Mouse (Mus musculus): ENCODE measurements around the gene Abca4. TPM values are rescaled to one million over a fixed set of nuclear protein-coding genes. Genes with fewer than 3 reads are reported as not detected.
A peak's percentile ranks its signal among the peaks of the same experiment; 100 is the strongest.
"Not testable (repeated sequence)": the region's sequence is repeated elsewhere in the genome, so short reads cannot be mapped to it uniquely, and the experiment has no call there.

Abca4 gene
- total RNA-seq, 1 experiment from 2014 or later, result 2.0 TPM

DNA sequence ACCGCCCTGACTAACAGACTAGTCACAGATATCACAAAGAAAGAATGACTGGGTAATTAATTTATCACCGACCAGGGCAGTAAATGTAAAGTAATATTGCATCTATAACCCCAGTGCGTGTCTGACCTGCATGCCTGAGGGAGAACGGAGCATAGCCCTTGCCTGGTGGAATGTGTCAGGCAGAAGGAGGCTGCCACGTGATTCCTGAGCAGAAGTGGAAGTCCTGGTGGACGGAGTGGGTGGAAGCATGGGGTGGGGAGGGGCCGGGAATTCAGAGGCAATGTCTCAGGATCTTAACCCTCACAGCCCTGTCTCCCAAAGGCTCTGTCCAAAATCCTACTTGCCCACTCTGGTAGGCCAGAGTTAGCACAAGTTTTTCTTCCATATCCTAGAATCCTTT is 3.2 kb downstream of the Abca4 start:
- ATAC-seq (replicated peaks in 1 of 2; ENCODE audit: insufficient read depth in 1 of 2, low FRiP score in 2 of 2, low TSS enrichment in 1 of 2, low read depth in 1 of 2, poor library complexity in 2 of 2, severe bottlenecking in 2 of 2), result no peak

DNA sequence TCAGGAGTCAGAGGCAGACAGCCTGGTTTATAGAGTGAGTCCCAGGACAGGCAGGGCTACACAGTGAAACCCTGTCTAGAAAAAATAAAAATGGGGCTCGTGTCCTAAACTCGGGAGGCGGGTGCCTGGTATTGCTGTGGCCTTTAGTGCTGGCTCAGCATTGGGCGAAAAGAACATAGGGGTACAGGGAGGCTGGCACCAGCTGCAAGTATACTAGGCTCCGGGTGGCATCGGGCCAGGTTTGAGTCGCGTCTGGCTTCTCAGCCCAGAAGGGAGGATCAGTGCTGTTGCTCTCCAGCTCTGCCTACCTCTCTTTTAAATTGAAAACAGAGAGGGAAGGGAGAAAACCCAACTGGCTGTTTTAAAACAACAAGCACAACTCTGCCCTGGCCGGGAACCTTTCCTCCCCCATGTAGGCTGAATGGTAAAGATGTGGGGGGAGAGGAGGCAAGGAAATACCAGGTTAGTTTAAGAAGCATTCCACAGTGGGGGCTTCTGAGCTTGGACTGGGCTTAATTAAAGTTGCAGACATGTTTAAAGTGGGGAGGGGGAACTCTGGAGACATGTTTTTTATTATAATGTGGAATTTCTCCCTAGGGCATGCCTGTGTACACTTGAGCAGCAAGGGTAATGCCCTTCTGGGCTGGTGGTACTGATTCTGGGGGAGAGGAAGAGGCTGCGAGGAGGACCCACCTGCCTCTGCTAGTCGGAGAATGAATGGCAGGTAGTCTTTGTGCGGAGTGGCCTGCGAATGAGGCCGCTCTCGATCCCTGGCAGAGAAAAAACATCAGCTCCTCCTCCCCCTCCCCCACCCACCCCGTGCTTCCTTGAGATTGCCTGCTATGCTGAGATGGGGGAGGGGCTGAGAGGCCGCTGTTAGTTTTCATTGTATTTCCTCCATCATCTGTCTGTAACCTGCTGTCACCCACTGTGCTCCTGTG is 3.9 kb downstream of the Abca4 start:
- no peak for ATAC-seq (replicated peaks in 1 of 2; ENCODE audit: insufficient read depth in 1 of 2, low FRiP score in 2 of 2, low TSS enrichment in 1 of 2, low read depth in 1 of 2, poor library complexity in 2 of 2, severe bottlenecking in 2 of 2)

GRCm38 (mm10) chr3:122049158-122049557 is 4.9 kb downstream of the Abca4 start:
- no peak for ATAC-seq (replicated peaks in 1 of 2; ENCODE audit: insufficient read depth in 1 of 2, low FRiP score in 2 of 2, low TSS enrichment in 1 of 2, low read depth in 1 of 2, poor library complexity in 2 of 2, severe bottlenecking in 2 of 2)

DNA sequence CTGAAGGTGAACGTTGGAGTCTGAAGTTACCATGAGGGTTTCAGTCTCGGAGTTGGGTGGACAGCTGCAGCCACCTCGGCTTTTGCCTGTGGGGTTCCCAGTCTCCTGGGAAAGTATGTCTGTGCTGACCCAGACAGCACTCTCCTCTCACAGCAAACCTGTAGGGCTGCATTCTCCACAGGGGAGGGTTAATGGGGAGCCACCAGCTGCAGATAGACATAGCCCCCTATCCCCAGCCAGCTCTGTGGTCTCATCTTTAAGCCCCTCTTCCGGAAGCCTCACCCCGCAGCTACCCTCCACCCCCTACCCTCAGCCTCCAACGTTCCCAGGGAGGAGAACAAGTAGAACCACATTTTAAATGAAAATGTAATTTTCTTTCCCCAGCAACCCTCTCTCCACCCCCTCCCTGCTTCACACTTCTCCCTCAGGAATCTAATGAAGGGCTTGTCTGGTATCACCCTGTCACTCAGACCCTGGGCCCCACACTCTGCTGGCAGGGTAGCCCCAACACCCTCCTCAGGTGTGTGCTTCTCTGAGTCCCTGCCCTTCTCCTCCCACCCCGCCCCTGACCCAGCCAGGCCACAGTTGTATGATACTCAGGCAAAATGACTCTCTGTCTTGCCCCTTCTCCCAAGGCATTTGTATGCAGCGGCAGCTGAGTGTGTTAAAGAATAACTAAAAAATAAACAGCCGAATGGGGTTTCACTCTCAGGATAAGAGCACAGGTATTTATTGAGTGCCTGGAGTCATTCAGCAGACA is 14.4 kb downstream of the Abca4 start:
- no peak for ATAC-seq (replicated peaks in 1 of 2; ENCODE audit: insufficient read depth in 1 of 2, low FRiP score in 2 of 2, low TSS enrichment in 1 of 2, low read depth in 1 of 2, poor library complexity in 2 of 2, severe bottlenecking in 2 of 2)

DNA sequence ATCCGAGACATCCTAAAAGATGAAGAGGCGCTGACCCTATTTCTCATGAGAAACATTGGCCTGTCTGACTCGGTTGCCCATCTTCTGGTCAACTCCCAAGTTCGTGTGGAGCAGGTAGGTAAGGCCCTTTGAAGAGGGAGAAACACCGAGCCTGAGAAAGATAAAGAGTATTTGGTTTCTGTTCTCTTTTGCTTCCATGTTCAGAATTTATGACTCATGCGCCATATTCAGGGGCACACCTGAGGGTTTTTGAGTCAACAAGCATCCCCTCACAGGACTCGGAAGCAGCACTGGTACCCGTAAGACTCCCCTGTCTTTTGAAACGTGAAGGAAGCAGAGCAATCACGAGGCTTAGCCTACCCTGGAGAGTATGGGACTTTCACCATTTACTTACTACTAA is 18.3 kb downstream of the Abca4 start:
- ATAC-seq (replicated peaks in 1 of 2; ENCODE audit: insufficient read depth in 1 of 2, low FRiP score in 2 of 2, low TSS enrichment in 1 of 2, low read depth in 1 of 2, poor library complexity in 2 of 2, severe bottlenecking in 2 of 2), result no peak

DNA sequence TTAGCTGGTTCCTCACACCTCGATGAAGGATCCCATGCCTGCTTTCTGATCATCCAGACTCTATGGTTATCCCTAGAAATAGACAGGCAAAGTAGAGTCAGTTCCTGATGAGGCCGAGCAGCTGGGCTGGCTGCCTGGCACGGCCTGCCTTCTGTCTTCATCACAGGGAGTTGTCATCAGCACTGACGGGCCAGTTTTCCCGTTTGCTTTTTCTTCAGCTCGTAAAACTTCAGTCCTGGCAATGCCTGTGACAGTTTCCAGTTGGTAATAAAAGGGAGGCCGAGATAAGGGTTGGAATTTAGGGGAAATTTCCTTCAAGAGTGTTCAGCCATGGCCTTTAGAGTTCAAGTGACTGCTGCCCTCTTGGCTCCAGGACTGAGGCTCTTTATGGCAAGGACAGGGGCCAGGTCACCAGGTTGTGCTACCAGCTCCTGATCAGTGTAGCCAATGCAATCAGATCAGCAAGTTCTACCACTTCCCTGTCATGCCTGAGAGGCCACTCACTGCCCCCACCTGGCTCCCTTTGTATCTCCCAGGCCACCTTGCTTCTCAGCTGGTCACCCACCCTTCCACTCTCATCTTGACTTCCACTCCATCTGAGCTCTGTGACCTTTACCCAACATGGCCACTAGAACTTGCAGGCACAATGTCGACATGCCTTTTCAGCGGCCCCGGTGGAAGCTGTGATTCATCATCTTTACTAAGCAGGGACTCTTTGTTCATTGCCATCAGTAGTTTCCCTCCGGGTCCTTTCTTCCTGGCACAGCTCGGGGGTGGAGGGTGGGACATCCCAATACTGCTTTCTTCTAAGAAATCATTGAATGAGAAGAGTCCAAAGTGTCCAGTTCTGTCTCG is 20.5 kb downstream of the Abca4 start:
- no peak for ATAC-seq (replicated peaks in 1 of 2; ENCODE audit: insufficient read depth in 1 of 2, low FRiP score in 2 of 2, low TSS enrichment in 1 of 2, low read depth in 1 of 2, poor library complexity in 2 of 2, severe bottlenecking in 2 of 2)

- ATAC-seq (replicated peaks in 1 of 2; ENCODE audit: insufficient read depth in 1 of 2, low FRiP score in 2 of 2, low TSS enrichment in 1 of 2, low read depth in 1 of 2, poor library complexity in 2 of 2, severe bottlenecking in 2 of 2), result no peak
These were observed 27.5 kb downstream of the Abca4 start for GRCm38 (mm10) chr3:122071769-122072168.

DNA sequence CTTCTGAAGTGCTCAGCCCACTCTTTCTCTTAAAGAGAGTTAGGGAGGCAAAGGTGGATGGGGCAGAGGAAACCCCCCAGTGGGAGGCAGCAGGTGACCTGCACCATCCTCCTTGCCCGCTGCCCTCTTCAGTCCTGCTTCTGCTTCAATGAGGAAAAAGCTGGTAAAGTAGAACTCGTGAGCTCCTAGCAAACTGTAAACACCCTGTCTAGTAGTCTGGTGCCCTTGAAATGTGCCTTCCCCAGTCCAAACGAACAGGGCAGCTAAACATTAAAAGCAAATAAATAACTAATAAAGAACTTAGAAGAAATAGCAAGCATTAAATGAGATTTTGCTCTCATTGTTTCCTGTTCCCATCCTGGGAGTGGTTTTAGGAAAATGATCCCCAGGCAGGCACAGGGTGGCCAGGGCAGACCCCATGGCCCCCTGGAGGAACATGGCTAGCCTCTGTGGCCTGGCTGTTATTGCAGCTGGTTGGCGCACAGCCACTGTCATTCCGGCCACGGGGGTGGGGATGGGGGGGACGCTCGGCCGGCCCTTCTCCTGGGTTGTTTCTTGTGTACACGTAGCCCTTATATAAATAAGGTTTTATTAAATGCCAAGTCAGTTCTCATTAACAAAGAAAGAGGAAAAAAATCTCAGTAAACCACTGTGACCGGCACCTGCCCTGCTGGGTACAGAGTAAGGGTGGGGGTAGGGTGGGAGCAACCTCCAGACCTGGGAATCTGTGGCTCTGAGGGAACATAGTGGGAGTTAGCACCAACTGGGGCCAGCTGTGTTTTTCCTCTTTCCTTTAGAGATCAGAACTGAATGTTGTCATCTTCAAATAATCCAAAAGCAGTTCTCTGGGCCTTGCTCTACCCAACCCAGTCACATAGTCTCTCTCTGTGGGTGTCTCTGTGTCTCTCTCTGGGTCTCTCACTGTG is 28.7 kb downstream of the Abca4 start:
- ATAC-seq (replicated peaks in 1 of 2; ENCODE audit: insufficient read depth in 1 of 2, low FRiP score in 2 of 2, low TSS enrichment in 1 of 2, low read depth in 1 of 2, poor library complexity in 2 of 2, severe bottlenecking in 2 of 2), result no peak

GRCm38 (mm10) chr3:122073595-122073994 is 29.4 kb downstream of the Abca4 start:
- ATAC-seq (replicated peaks in 1 of 2; ENCODE audit: insufficient read depth in 1 of 2, low FRiP score in 2 of 2, low TSS enrichment in 1 of 2, low read depth in 1 of 2, poor library complexity in 2 of 2, severe bottlenecking in 2 of 2), result no peak

DNA sequence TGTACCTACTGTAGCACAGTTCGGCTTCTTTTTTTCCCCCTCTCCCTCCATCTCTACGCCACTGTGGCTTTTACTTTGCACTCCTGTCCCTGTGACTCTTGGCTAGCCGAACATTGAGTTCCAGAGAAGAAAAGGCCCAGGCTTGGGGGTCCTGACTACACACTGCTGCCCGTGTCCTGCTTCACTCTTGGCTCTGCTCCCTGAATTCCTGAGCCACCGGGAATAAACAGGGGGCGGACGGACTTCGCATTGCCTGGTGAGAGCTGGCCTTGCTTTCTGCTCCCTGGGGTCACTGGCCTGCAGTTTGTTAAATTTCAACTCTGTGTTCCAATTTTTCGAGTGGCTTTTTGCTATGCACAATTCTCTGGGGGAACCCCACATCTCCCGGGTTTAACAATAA is 30.1 kb downstream of the Abca4 start:
- ATAC-seq (replicated peaks in 1 of 2; ENCODE audit: insufficient read depth in 1 of 2, low FRiP score in 2 of 2, low TSS enrichment in 1 of 2, low read depth in 1 of 2, poor library complexity in 2 of 2, severe bottlenecking in 2 of 2), result no peak

- ATAC-seq (replicated peaks in 1 of 2; ENCODE audit: insufficient read depth in 1 of 2, low FRiP score in 2 of 2, low TSS enrichment in 1 of 2, low read depth in 1 of 2, poor library complexity in 2 of 2, severe bottlenecking in 2 of 2), result peak; percentile 93 to 95
These were observed 33.9 kb downstream of the Abca4 start for GRCm38 (mm10) chr3:122078141-122078540.

- no peak for ATAC-seq (replicated peaks in 1 of 2; ENCODE audit: insufficient read depth in 1 of 2, low FRiP score in 2 of 2, low TSS enrichment in 1 of 2, low read depth in 1 of 2, poor library complexity in 2 of 2, severe bottlenecking in 2 of 2)
These were observed 34.9 kb downstream of the Abca4 start for GRCm38 (mm10) chr3:122079172-122079571.

GRCm38 (mm10) chr3:122081634-122082033 is 37.4 kb downstream of the Abca4 start:
- not testable (repeated sequence) for ATAC-seq (replicated peaks in 1 of 2; ENCODE audit: insufficient read depth in 1 of 2, low FRiP score in 2 of 2, low TSS enrichment in 1 of 2, low read depth in 1 of 2, poor library complexity in 2 of 2, severe bottlenecking in 2 of 2)

DNA sequence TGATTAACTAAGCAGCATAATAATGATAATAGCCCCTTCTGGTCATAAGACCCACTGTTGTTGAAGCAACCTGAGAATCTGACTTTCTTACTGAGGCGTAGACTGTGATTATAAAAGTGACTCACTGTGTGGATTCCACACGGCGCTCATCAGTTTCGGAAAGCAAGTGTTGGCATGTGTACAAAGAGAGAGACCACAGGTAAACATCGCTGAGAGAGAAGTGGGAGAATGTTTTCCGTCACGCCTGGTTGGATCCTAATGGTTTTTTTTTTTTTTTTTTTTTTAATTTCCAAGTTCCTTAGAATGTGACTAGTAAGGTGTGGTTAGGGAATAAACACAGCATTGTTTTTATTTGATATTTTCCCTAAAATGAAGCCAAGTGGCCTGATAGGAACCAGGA is 38.1 kb downstream of the Abca4 start:
- no peak for ATAC-seq (replicated peaks in 1 of 2; ENCODE audit: insufficient read depth in 1 of 2, low FRiP score in 2 of 2, low TSS enrichment in 1 of 2, low read depth in 1 of 2, poor library complexity in 2 of 2, severe bottlenecking in 2 of 2)

DNA sequence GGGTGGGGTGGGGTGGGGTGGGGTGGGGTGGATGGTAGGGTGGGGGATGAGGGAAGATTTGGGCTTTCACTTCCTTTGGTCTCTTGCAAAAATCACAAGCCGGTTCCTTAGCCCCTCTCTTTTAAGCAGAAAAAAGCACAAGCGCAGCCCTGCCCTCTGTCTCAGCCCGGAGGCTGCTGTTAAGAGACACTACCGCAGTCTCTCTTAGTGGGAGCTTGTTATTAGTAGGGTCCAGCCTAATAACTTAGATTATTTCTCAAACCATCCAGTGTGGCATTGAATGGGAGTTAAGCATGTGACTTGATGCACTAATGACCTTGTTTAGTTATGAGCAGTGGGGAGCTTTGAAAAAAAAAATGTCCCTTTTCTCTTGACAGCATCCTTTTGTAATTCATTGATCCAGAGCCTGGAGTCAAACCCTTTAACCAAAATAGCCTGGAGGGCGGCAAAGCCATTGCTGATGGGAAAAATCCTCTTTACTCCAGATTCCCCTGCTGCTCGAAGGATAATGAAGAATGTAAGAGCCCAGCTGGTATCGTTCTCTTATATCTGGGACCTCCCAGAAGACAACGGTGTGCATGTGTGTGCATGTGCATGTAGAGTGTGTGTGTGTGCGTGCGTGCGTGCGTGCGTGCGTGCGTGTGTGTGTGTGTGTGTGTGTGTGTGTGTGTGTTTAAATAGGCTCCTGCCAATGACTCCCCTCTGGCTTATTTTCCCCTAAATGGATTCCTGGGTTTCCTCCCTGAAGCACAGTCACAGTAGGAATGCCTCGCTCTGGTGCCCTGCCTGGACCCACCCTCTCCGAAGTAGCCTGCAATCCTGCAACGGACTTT is 41.1 kb downstream of the Abca4 start:
- no peak for ATAC-seq (replicated peaks in 1 of 2; ENCODE audit: insufficient read depth in 1 of 2, low FRiP score in 2 of 2, low TSS enrichment in 1 of 2, low read depth in 1 of 2, poor library complexity in 2 of 2, severe bottlenecking in 2 of 2)

Data from hematopoietic stem cell, adult 5-6 weeks (primary cell).